Mouse (Mus musculus): ENCODE results near the gene Cd300lg.

DNA sequence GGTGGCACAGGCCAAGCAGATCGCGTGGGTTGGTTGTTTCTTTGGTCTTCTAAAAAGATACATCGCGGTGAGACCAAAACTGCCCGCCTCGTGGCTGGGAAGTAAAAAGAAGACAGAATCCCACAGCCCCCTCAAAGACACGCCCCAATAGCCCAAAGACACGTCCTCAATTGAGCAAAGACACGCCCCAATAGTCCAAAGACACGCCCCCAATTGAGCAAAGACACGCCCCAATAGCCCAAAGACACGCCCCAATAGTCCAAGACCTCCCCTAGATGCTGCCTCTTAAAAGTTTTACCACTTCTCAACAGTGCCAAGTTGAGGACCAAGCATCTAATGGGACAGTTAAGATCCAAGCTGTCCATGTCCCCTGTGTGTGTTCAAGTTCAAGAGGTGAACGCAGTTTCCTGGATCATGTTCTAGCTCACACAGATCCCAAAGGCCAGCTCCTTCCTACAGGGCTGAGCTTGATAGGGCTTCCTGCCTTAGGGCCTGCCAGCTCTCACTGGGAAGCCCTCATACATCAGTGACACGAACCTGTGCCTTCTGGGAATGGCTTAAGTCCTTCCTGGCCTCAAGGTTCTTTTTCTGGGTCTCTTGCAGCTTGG is 8.7 kb downstream of the Cd300lg start:
- no peak for TF ChIP-seq CTCF (IDR thresholded peaks at IDR 0.05; ENCODE audit: insufficient read depth, low read depth, low read length)
- TF ChIP-seq POLR2A (IDR thresholded peaks at IDR 0.05; ENCODE audit: insufficient read depth, low read depth, low read length) = no peak

Data from olfactory bulb, adult 2 months (tissue).